Mouse (Mus musculus): ENCODE measurements around the gene Fsd2.

GRCm38 (mm10) chr7:81523663-81524017, 43.1 kb downstream of the Fsd2 start:
- TF ChIP-seq POLR2A (IDR thresholded peaks at IDR 0.05; ENCODE audit: insufficient read length, low read depth), result no peak
- TF ChIP-seq TCF12 (IDR thresholded peaks at IDR 0.05; ENCODE audit: insufficient read depth, poor library complexity, severe bottlenecking), result no peak
- TF ChIP-seq MYOG (IDR thresholded peaks at IDR 0.05; ENCODE audit: control insufficient read depth in 1 of 3, insufficient read depth in 1 of 3, insufficient read length in 2 of 3, low read depth in 2 of 3), result no peak
- TF ChIP-seq MAX (IDR thresholded peaks at IDR 0.05; ENCODE audit: low read depth), result no peak
- TF ChIP-seq CEBPB (IDR thresholded peaks at IDR 0.05; ENCODE audit: insufficient read depth, poor library complexity, severe bottlenecking), result no peak
- TF ChIP-seq USF1 (IDR thresholded peaks at IDR 0.05; ENCODE audit: low read depth), result no peak
- TF ChIP-seq E2F4 (IDR thresholded peaks at IDR 0.05; ENCODE audit: insufficient read depth), result no peak
- no peak for TF ChIP-seq SRF (IDR thresholded peaks at IDR 0.05; ENCODE audit: control insufficient read depth, insufficient read length, low read depth)
- no peak for TF ChIP-seq POLR2AphosphoS2 (IDR thresholded peaks at IDR 0.05; ENCODE audit: insufficient read length, low read depth)
